Mouse (Mus musculus) WW6 (cell line): ENCODE results near the gene Fscn2.
"Not testable (repeated sequence)": the region's sequence is repeated elsewhere in the genome, so short reads cannot be mapped to it uniquely, and the experiment has no call there.

Source experiments
- DNase-seq: peaks from one replicate; pipeline ENCODE4 v3.0.0-alpha.2; 2013; ENCODE audit warnings: low read depth, low spot score

Gene Fscn2

DNA sequence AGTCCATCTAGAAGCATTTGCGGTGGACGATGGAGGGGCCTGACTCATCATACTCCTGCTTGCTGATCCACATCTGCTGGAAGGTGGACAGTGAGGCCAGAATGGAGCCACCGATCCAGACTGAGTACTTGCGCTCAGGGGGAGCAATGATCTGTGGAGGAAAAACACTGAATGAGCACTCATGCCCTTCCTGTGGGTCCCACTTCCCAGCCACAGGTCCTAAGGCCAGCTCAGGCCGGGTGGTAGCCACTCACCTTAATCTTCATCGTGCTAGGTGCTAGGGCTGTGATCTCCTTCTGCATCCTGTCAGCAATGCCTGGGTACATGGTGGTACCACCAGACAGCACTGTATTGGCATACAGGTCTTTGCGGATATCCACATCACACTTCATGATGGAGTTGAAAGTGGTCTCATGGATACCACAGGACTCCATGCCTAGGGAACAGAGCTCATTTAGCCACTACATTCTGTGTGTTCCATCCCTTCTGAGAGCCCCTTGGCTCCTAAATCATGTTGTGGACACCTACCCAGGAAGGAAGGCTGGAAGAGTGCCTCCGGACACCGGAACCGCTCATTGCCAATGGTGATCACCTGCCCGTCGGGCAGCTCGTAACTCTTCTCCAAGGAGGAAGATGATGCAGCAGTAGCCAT, 14.8 kb upstream of the Fscn2 start:
- not testable (repeated sequence) for DNase-seq

DNA sequence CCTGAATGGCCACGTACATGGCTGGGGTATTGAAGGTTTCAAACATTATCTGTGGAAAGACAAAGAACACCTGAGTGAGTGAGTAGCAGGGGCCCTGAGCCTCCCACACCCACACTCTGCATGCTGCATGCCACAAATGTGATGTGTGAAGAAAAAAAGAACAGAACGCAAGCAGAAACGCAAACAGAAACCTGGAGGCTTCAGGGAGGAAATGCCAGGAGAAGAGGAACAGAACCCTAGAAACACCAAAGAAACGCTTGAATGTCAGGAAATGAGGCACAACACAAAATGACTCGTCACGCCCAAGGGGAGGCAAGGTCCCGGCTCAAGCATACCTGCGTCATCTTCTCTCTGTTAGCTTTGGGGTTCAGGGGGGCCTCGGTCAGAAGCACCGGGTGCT, 14.0 kb upstream of the Fscn2 start:
- DNase-seq = no peak

DNA sequence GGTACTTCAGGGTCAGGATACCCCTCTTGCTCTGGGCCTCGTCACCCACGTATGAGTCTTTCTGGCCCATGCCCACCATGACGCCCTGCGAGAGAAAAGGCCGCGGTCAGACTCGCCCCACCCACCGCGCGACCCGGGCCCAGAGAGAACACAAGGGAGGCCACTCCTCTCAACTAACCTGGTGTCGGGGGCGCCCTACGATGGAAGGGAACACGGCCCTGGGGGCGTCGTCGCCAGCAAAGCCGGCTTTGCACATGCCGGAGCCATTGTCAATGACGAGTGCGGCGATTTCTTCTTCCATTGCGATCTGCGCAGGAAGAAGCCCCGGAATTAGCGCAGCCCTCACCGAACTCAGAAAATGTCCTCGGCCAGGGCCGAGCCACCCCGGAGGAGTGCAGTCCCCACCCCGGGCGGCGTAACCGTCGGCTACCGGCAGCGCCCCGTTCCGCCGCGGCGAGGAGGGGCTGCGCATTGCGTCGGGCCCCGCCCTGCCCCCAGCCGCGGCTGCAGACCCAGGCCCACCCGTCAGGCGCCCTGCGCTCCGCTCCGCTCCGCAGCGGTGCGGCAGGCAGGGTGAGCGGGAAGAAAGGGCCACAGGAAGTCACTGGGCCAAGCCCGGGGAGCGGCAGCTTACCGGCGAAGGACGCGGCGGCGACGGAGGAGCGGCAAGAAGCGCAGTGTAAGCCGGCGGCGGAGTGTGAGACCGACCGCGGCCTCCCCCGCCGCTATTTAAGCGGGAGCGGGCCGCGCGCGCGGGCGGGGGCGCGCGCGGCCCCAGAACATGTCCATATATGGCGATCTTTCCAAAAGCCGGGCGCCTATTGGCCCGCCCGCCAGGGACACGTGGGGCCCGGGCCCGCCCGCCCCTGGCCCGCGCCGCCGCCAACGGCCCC, 13.3 kb upstream of the Fscn2 start, which contains the start of gene Actg1:
TSS of gene Actg1 (minus strand) at position 752 of the 893 bp plus-strand sequence.
- DNase-seq = no peak

DNA sequence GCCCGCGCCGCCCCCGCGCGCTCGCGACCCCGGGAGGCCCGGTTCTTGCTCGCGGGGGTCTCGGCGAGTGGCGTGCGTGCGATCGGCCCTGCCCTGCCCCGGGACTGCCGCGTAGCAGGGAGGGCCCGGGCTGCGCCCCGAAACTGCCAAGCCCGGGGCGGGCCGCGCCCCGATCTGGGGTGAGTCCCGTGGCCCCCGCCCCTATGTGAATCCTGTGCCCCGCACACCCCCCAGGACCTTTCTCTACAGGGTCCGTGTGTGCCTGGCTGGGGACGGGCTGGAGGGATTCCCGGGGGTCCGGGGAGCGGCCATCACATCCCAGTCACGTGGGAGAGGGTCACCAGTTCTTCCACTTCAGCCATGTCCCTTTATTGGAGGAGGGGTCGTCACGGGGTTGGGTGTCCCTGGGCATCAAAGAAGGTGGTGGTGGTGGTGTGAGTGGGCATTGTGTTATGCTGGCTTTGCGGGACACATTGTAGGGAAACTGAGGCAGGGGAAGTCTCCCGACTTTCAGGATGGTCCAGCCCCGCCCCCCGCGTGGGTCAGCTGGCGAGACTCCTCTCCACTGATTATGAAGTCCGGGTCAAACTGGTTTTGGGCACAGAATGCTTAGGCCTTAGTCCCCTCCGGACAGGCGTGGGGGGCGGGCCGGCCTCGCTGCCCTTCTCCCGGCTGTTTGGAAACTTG, 12.5 kb upstream of the Fscn2 start:
- DNase-seq = no peak

DNA sequence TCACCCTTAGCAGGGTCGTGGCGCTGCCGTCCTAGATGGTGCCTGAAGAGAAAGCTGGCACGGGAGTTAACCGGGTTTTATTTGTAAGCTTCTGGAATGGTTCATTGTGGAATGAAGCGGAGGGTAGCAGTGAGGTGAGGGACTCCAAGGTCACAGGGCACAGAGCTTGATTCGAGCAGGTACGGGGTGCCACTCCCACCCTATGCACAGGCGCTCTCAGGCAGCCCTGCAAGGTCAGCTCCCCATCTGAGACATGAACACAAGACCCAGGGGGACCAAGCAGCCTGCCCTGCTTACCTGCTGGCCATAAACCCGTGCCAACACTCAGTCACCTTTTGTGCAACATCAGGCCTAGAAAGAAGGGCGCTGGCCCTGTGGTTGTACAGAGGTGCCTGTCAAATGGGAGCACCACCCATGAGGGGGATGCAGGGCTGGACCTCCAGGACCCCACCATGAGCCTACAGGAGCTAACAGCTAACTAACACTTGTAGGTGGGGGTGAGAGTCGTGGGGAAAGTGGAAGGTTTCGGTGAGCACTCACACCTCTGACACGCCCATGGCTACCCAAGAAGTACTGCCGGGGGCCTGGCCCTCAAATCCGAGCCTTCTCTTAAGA, 11.9 kb upstream of the Fscn2 start:
- DNase-seq = no peak

DNA sequence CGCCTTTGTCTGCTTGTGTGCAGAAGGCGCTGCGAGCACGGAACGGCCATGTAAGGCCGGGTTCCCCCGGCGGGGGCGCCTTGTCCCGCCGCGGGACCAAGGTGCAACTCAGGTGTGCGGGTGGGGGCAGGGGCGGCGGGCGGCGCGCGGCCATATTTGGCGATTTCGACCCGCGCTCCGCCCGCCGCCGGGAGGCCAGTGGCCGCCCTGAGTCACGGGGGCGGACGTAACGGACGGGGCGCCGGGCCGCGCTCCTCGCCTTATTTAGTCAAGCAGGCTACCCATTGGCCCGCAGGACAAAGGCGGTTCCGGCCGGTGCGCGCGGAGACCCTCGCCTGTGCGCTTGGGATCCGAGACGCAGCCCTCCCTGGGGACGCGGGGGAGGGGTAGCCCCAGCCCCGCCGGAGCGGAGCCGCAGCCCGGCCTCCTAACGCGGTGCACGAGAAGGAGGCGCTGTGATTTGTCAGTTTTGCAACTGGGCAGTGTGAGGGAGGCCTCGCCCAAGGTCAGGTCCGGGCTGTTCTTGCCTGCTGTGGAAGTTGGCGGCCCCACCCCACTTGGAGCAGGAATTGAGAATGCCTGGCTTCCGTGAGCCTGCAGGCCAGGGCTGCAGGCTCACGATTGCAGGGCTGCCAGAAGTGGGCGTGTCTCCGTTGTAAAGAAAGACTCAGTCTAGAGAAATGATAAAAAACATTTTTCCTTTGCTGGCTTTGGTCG, 11.2 kb upstream of the Fscn2 start:
- no peak for DNase-seq

DNA sequence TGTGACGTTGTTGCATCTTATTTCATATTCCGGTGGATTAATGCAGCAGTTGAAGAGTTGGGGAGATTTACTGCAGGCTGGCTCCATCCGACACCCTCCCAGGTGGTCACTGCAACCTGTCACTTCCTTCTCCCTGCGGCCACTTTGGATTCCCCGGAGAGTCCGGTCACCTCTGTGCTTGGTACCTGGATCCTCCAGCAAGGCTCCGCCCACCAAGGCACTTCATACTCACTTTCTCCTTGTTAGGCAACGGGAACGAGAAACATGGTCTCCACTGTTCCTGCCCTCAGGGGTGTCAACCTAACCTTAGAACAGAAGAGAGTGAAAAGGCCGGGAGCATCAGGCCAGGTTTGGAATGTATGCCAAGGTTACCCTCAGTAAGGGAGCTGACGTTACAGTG, 10.6 kb upstream of the Fscn2 start:
- no peak for DNase-seq

DNA sequence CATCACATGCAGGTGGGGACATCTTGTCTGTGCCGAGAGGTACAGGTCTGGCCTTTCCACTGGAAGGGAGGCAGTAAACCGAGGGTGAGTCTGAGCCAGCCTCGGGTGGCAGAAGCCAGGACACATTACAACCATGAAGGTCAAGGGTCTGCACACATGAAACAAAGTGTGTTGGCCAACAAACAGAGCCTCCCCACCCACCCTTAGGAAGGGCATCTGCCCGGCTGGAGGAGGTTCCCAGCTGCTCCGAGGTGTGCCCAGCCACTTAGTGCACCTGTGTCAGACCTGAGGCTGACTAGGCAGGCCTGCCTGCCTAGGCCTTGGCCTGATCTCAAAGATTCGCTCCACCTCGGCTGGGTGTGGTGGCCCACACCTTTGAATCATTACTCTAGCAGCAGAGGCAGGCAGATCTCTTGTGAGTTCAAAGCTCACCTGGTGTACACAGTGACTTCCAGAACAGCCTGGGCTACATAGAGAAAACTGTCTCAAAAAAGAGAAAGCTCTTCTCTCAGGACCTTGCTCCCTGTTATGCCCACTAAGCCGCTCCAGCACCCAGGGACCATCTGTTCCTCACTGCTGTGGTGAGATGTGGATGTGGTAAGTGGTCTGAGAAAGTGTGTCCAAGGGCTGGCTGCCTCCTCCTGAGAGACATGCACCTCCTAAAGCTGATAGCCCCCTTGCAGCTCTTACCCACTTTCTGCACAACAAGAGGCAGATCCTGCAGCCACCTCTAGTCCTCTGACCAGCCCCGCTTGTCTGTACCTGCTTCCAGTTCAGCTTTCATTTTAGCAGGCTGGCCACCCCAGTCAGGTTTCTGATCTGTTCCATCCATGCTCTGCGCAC, 9.9 kb upstream of the Fscn2 start:
- DNase-seq = no peak

DNA sequence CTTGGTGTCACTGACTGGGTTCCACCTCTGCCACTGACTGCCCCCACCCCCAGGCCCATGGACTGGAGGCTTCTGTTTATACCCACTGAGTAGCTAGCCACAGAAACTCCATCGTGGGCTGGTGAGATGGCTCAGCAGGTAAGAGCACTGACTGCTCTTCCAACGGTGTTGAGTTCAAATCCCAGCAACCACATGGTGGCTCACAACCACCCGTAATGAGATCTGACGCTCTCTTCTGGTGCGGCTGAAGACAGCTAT, 9.3 kb upstream of the Fscn2 start:
- DNase-seq = not testable (repeated sequence)

DNA sequence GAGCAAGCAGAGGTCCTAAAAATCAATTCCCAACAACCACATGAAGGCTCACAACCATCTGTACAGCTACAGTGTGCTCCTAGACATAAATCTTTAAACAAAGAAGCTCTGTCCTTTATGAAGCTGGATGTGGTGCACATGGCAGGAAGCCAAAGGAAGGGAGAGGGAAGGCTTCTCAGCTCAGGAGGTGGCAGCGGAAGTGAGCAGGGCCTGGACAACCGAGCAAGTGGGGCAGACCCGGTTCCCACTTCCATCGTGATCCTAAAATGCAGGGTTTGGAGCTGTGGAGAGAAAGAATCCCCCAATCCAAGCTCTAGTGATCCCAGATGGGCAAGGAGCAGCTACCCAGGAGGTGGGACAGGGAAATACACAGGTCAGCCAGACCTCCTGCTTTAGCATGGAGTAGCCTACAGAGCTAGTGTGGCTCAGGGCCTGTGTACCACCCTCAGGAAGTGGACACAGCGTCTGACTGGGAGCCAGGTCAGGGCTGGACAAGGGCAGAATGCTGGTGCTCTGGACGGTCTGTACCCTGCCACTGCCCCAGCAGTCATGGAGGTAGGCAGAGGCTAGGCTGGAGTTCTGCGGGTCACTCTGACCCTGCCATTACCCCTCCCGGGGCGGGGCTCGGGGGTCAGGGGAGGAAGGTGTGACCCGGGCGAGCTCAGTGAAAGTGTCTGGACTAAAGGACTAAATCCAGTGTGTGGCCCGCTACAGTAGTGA, 8.6 kb upstream of the Fscn2 start:
- DNase-seq = no peak

DNA sequence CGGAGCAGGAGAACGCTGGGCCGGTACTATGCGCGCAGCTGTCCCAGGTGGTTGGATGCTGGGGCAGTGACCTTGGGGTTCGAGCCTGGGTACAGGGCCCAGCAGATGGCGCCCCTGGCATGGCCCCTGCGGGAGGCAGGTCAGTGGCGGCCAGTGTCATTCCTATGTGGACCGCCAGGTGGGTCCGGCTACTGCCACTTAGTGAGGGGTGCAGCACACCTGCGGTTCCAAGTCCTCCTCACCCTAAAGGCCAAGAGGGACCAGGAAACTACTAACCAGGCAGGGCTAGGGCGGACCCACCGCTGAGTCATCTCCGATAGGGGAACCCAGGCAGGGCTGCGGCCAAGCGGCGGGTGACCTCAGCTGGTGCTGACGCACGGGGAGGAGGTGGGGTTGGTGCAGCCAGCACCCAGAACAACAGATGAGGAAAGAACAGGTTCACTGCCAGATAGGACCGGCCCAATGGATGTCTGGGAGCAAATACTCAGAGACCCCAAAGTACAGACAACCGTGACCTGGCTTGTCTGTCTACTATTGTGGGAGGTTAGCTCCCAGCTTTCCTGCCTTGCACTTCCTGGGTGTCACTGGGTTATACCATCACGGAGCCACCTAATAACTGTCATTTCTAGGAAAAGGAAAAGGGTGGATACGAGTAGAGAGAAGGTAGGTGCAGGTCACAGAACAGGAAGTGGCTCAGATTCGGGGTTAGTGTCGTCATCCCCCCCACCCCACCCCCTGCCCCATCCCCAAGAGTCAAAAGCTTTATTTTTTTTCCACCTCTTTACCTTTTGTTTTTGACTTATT, 7.6 kb upstream of the Fscn2 start:
- no peak for DNase-seq

DNA sequence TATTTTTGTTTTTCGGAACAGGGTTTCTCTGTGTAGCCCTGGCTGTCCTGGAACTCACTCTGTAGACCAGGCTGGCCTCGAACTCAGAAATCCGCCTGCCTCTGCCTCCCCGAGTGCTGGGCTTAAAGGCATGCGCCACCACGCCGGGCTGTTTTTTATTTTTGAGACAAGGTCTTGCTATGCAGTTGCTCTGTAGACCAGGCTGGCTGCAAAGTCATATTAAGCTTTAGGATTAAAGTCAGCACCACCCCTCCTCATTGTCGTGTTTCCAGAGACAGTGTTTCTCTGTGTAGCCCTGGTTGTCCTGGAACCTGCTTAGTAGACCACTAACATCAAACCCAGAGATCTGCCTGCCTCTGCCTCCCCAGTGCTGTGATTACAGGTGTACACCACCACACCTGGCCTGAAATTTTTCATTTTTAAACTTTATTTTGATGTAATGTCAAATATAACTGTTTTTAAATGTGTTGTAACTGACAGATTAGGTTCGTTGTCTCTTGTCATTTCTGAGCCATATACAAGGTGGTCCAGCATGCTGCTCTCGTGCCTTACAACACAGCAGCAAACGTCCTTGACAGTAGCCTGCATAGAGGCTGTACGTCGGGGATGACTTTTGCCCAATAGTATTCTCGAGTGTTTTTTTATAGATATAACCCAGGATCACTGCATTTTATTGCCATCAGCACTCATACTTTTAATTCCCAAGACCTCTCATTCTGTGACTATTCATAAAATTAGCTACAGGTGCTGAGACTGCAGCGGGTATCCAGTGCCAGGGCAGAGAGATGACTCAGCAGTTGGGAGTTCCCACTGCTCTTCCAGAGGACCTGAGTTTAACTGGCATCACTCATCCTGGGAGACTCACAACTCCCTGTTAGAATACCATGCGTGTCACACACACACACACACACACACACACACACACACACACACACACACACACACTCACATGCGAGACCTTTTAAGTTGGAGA, 6.7 kb upstream of the Fscn2 start:
- DNase-seq = no peak

DNA sequence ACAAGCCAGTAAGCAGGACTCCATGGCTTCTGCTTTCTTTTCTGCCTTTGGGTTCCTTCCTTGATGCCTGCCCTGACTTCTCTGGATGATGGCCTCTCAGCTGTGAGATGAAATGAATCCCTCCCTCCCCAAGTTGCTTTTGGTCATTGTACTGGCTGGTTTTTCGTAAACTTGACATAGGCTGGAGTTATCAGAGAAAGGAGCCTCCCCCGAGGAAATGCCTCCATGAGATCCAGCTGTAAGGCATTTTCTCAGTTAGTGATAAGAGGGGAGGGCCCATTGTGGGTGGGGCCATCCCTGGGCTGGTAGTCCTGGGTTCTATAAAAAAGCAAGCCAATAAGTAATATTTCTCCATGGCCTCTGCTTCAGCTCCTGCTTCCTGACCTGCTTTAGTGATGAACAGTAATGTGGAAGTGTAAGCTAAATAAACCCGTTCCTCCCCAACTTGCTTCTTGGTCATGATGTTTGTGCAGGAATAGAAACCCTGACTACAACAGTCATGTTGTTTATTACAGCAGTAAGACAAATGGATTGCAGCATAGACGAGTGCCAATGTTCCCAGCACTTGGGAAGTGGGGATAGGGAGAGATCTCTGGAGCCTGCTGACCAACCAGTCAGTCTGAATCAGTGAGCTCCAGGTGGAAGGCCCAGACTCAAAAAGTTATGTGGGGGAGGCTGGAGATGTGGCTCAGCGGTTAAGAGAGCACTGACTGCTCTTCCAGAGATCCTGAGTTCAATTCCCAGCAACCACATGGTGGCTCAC, 5.9 kb upstream of the Fscn2 start:
- no peak for DNase-seq

DNA sequence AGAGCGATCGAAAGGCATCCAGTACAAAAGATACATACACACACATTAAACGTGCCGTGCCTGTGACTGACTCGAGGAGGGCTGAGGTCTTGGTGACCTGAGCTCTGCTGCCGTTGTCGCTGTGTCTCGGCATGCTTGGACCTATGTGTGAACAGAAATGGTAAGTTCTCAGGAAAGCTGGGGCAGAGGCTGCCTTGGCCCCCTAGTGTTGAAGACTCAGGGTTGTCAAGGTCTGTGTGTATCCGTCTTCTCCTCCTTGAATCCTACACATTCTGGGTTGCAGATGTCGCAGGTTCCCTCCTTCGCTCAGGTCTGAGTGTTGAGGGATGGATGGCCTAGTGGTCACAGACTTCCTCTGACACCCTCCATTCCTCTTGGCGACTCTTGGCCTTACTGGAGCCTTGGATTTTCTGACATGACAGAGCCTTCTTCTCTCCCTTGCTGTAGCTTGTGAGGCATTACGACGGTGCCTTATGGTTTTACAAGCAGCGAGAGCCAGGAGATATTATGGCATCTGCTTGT, 5.0 kb upstream of the Fscn2 start:
- DNase-seq = no peak

DNA sequence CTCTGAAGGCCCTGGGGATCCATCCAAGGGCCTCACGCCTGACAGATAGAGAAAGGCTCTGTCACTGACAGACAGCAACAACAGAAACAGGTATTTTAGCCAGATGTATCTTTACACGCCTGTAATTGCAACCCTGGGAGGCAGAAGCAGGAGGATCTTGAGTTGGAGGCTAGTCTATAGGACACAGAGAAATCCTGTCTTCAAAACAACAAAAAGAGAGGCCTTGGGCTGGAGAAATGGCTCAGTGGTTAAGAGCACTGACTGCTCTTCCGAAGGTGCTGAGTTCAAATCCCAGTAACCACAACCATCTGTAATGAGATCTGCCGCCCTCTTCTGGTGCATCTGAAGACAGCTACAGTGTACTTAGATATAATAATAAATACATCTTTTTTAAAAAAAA, 4.4 kb upstream of the Fscn2 start:
- DNase-seq = no peak

DNA sequence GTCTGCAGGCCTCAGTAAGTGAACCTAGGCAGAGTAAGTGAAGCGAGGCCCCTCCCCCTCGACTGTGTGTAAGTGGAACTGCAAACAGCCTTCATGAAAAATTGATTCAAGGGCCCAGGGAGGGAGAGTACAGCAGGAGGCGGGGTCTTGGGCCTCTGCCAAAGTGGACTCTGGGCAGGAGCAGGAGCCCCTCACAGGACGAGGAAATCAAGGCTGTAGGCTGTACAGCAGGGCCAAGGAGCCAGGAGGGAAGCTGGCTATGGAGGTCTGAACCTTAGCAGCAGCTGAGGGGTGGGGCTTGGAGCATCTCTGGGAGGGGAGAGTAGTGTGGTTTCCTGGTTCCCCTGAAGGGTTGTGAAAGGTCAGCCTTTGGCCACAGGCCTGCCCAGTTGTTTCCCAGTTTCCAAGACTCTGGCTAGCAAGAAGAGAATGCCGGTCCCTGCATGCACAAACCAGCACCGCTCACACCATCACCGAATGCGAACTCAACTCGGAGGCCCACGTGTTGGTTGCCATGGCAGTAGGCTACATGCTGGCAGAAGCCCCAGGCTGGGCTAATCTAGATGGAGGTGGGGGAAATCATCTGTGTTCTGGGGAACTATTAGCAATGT, 3.4 kb upstream of the Fscn2 start:
- DNase-seq = no peak

DNA sequence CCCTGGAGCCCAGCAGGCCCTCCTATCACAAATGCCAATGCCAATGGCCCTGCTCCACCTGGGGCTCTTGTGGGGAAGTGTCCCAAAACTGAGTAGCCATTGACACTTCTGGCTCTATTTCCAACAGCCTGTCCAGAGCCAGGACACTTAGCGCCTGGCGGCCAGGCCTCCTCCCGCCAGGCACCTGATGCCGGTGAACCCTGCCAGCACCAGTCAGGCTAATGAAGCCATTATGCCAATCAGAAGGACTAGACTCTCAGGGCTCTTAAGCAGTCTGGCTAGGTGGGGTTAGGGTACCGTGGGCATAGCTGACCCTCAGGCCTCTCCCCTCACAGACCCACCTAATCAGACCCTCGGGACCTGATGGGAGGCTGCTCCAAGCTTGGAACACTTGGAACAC, 1.9 kb upstream of the Fscn2 start:
- DNase-seq = no peak
